Mouse (Mus musculus): ENCODE results near the gene Bod1.

Bod1 gene

GRCm38 (mm10) chr11:31669172-31669869, 2.4 kb downstream of the Bod1 start:
- peak; percentile 47 for DNase-seq (ENCODE audit: low read depth)

GRCm38 (mm10) chr11:31664186-31664585, 7.5 kb downstream of the Bod1 start:
- peak; percentile 33 for DNase-seq (ENCODE audit: low read depth)

DNA sequence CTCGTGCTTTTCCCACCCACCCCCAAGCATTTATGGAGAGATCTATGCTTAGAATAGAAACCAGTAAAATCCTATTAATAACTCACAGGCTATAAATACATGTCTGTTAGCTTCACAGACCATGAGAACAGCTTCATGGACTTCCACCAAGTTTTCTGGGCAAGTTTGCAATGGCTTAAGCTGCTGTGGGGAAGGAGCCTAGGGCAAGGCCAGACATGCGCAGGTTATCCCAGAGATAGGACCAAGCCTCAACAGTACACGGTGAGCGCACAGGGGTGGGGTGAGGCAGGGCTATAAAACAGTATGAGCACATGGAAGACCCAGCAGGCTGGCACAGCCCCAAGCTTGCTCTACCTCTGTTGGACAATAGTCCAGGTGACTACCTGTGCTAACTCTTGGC, 8.2 kb downstream of the Bod1 start:
- no peak for DNase-seq (ENCODE audit: low read depth)

- DNase-seq (ENCODE audit: low read depth): no peak
Observed at GRCm38 (mm10) chr11:31662872-31663446, 8.7 kb downstream of the Bod1 start.

- no peak for DNase-seq (ENCODE audit: low read depth)
Observed at GRCm38 (mm10) chr11:31662214-31662613, 9.5 kb downstream of the Bod1 start.

- DNase-seq (ENCODE audit: low read depth): no peak
Observed at GRCm38 (mm10) chr11:31657806-31658175, 13.9 kb downstream of the Bod1 start.

GRCm38 (mm10) chr11:31657168-31657805, 14.4 kb downstream of the Bod1 start:
- DNase-seq (ENCODE audit: low read depth): no peak

DNA sequence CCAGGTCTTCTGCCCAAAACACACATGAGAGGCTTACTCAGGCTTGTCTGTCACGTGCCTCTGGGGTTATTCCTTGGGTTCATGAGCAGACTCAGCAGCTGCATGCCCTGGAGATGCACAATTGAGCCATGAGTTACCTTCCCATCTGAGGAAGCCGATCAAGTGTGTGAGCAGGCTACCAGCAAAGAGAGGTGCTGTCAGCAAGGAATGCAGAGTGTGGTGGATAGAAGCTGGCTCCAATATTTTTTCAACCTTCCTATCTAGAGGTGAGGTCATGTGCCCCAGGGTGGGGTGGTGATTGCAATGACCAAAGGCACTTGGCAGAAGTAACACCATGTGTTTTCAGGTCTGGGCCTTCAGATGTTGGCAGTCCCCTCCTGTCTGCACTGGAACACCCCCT, 22.2 kb downstream of the Bod1 start:
- DNase-seq (ENCODE audit: low read depth): no peak

DNA sequence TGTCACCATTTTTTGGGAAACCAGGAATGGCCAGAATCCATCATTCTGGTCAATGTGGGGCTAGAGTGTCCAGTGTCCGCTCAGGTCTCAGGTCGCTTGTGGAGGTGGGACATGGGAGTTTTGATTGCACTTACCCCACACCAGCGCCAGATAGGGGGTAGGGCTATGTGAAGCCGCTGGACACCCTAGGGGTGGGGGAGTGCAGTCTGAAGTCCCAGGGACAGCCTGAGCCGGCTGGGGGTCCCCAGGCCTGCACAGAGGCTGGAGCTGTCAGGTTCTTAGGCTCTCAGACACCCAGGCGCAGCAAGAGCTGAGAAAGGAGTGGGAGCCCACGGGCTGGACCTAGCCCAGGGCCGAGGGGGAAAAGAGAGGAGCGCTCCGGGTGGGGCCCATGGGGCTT, 24.4 kb downstream of the Bod1 start:
- DNase-seq (ENCODE audit: low read depth): no peak

DNA sequence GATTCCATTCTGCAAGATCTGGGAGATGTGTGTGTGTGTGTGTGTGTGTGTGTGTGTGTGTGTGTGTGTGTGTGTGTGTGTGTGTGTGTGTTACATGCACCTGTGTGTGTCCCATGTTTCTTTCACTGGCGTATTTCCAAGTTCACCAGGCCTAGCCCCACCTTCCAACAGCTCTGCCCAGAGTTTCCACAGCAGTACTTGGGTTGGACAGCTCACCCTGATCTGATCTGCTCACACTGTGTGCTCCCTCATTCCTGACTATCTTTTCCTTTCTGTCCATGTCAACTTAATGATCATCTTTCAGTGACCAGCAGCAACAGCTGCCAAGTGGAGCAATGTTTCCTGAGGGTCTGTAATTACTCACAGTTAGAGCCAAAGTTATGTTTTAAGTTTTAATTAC, 25.1 kb downstream of the Bod1 start:
- DNase-seq (ENCODE audit: low read depth): no peak

GRCm38 (mm10) chr11:31643120-31643519, 28.6 kb downstream of the Bod1 start:
- DNase-seq (ENCODE audit: low read depth): no peak

DNA sequence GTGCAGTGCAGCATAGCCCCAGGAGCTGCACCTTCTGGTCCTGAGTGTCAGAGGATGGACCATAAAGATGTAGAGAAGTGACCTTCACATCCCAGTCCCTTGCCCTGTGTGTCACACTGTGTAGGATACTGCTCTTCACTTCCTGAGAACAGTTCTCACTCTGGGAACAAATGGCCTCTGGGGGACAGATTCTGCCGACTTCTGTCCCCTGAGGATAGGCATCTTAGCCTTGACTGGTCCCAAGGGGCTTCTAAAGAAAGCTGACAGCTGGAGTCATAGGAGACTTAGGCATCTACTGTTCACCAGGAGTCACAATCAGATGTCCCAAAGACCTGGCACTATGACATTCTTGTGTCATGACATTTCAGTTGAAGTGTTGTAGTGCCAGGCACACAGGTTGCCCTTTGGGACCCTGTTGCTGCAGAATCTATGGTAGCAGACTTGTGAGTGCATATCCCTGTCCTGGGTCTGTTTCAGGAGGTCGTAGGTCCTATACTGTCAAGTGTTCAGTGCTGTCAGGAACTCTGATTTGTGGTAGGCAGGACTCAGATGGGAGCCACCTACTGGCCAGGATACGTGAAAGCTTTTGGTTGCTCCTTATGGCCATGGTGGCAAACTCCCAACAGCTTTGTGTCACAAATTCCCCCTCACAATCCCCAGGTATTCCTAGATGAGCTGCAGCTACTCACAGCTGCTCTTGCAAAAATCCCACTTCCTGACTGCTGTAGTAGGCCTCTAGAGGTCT, 30.4 kb downstream of the Bod1 start:
- DNase-seq (ENCODE audit: low read depth): no peak

GRCm38 (mm10) chr11:31640187-31640586, 31.5 kb downstream of the Bod1 start:
- DNase-seq (ENCODE audit: low read depth): no peak

DNA sequence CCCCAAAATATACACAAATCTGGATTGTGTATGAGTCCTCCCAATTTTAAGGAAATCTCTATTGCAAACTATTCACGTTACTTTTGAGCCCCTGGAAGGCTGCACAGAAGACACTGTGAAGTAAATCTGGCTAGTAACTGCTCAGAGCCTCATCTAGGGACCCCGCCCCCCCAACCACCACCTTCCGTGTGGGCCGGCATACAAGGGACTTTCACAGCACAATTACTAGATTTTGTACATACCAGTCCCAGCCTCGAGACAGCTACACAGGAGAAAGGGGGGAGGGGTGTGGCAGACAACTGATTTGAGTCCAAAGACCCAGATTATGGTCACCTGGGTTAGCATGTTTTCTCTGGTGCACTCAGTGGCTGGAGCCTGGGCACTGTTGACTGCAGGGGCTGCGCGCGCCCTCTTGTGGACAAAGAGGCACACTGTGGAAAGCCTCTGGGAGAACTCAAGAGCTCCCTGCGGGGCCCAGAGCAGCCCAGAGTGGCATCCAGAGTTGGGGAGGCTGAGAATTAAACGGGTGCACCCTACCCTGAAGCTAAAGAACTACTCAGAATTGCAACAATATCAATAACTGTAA, 33.8 kb downstream of the Bod1 start:
- peak; percentile 64 for DNase-seq (ENCODE audit: low read depth)

GRCm38 (mm10) chr11:31628700-31629099, 43.0 kb downstream of the Bod1 start:
- DNase-seq (ENCODE audit: low read depth): no peak

- DNase-seq (ENCODE audit: low read depth): no peak
Observed at GRCm38 (mm10) chr11:31620796-31621195, 50.9 kb downstream of the Bod1 start.

DNA sequence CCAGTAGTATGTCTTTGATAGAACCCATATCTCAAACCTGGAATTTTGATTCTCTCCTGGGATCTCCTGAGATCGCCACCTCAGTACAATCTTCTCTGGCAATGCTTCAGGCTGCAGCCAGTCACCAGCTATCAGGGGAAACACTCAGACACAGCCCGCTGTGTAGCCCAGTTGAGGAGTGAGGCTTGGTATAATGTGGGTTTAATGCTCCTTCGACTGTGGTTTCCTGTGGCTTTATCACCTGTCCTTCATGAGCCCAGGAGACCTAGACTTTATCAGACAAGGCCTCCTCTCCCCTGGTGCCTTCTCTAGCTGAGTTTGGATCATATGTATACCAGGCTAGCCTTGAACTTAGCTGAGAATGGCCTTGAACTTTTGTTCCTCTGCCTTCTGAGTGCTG, 53.9 kb downstream of the Bod1 start:
- DNase-seq (ENCODE audit: low read depth): no peak

DNA sequence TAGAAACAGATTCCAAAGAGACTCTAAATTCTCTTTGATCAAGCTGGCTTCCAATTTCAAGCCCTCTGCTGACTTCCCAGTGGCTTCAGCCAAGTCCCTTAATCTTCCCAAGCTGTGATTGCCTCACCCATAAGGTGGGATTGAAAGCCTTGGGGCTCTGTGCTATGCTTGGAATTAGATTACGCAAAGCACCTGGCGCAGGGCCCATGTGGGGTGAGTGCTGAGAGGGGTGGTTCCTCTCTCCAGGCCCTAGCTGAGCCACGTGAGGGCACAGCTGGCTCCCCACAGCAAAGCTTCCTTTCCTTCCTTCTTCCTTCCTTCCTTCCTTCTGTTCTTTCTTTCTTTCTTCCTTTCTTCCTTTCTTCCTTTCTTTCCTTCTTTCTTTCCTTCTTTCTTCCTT, 54.4 kb downstream of the Bod1 start:
- no peak for DNase-seq (ENCODE audit: low read depth)

DNA sequence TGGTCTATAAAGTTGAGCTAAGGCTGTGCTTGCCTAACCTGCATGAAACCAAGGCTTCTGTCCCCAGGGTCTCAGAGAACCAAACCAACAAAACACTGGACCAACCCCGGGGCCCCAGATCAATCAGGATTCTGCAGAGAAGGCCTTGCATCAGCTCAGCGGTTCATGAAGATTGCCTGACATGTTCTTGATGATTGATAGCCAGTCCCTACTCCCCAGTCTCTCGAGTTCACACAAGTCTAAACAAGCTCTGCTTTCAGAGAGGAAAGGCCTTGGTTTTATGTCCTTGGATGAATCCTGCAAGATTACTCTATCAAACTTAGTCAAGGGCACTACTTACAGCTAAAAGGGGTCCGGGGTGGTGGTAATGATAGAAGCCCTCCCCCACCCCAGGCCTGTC, 55.0 kb downstream of the Bod1 start:
- DNase-seq (ENCODE audit: low read depth): no peak
